Mouse (Mus musculus): ENCODE measurements at regions not wholly inside any gene's neighbourhood (a gene's known extent, or its start where the extent isn't known, plus 50 kb on each side); places are given as distances from the start of the nearest gene placed in this dataset.

- no peak overlapping the region for H3K9ac ChIP-seq (replicated peaks)
- 71% methylated on average over 13 of the region's 13 CpGs for WGBS
- ATAC-seq: no peak
Measured at GRCm38 (mm10) chr10:24395999-24396784, 172.9 kb downstream of the Moxd1 start.

GRCm38 (mm10) chr10:24397125-24397524, 173.8 kb downstream of the Moxd1 start:
- Histone ChIP-seq H3K9ac (replicated peaks) (no peak overlapping the region), H3K27me3 (no peaks in the 10 kb centered on the region), H3K36me3 (no peaks in the 10 kb centered on the region), H3K27ac (no peak overlapping the region), H3K4me2 (replicated peaks) (no peak overlapping the region), H3K9me3 (no peaks in the 10 kb centered on the region), H3K4me3 (replicated peaks) (no peak overlapping the region), H3K4me1 (replicated peaks) (no peaks in the 10 kb centered on the region)
- no peak for ATAC-seq
- WGBS: 93% methylated on average over 2 of the region's 2 CpGs

More at GRCm38 (mm10) chr10:24395999-24396784, 172.9 kb downstream of the Moxd1 start:
- Histone ChIP-seq H3K36me3 (no peaks in the 10 kb centered on the region), H3K9me3 (no peaks in the 10 kb centered on the region), H3K4me3 (replicated peaks) (no peak overlapping the region), H3K4me1 (replicated peaks) (no peaks in the 10 kb centered on the region), H3K4me2 (replicated peaks) (no peak overlapping the region), H3K27ac (no peak overlapping the region), H3K27me3 (no peaks in the 10 kb centered on the region)

- Histone ChIP-seq H3K9ac (replicated peaks) (no peak overlapping the region), H3K4me2 (replicated peaks) (no peak overlapping the region), H3K4me1 (replicated peaks) (peaks cover 14% of the 10 kb centered on the region; the same call in 1 of the 2 replicates), H3K9me3 (no peaks in the 10 kb centered on the region), H3K27me3 (no peaks in the 10 kb centered on the region), H3K27ac (no peak overlapping the region), H3K4me3 (replicated peaks) (no peak overlapping the region), H3K36me3 (no peaks in the 10 kb centered on the region)
- ATAC-seq: no peak
- WGBS: 52% methylated on average over 4 of the region's 4 CpGs
Measured at GRCm38 (mm10) chr10:24404851-24405250, 181.5 kb downstream of the Moxd1 start.

GRCm38 (mm10) chr10:24406953-24407352, 183.6 kb downstream of the Moxd1 start:
- Histone ChIP-seq H3K27me3 (no peaks in the 10 kb centered on the region), H3K4me3 (replicated peaks) (no peak overlapping the region), H3K9me3 (no peaks in the 10 kb centered on the region), H3K36me3 (no peaks in the 10 kb centered on the region), H3K9ac (replicated peaks) (no peak overlapping the region), H3K27ac (no peak overlapping the region), H3K4me1 (replicated peaks) (peaks cover 14% of the 10 kb centered on the region; the same call in 1 of the 2 replicates), H3K4me2 (replicated peaks) (no peak overlapping the region)
- ATAC-seq: 0 out of 2 replicates have a peak, but pooled peaks have one; percentile 51
- 32% methylated on average over 3 of the region's 3 CpGs for WGBS

GRCm38 (mm10) chr10:24407411-24408227, 184.3 kb downstream of the Moxd1 start:
- no peak overlapping the region for H3K4me2 ChIP-seq (replicated peaks)
- H3K27ac ChIP-seq: no peak overlapping the region; the same call in 1 of the 2 replicates
- no peaks in the 10 kb centered on the region for H3K9me3 ChIP-seq
- no peak overlapping the region for H3K9ac ChIP-seq (replicated peaks)
- H3K27me3 ChIP-seq: no peaks in the 10 kb centered on the region
- peaks cover 14% of the 10 kb centered on the region; the same call in 1 of the 2 replicates for H3K4me1 ChIP-seq (replicated peaks)
- 7% methylated on average over 6 of the region's 6 CpGs for WGBS
- no peaks in the 10 kb centered on the region for H3K36me3 ChIP-seq
- peak; percentile 89 for ATAC-seq
- no peak overlapping the region for H3K4me3 ChIP-seq (replicated peaks)

GRCm38 (mm10) chr10:24409976-24410375, 185.3 kb upstream of the Ccn2 start:
- no peaks in the 10 kb centered on the region for H3K9me3 ChIP-seq
- no peak for ATAC-seq
- WGBS: 60% methylated on average over 1 of the region's 1 CpGs
- peaks cover 14% of the 10 kb centered on the region; the same call in 1 of the 2 replicates for H3K4me1 ChIP-seq (replicated peaks)
- no peak overlapping the region for H3K4me3 ChIP-seq (replicated peaks)
- H3K27me3 ChIP-seq: no peaks in the 10 kb centered on the region
- no peaks in the 10 kb centered on the region for H3K36me3 ChIP-seq
- no peak overlapping the region for H3K27ac ChIP-seq
- no peak overlapping the region for H3K4me2 ChIP-seq (replicated peaks)
- H3K9ac ChIP-seq (replicated peaks): no peak overlapping the region

GRCm38 (mm10) chr10:24410885-24411284, 184.4 kb upstream of the Ccn2 start:
- ATAC-seq: no peak
- Histone ChIP-seq H3K9me3 (no peaks in the 10 kb centered on the region), H3K4me2 (replicated peaks) (no peak overlapping the region), H3K36me3 (no peaks in the 10 kb centered on the region), H3K4me3 (replicated peaks) (no peak overlapping the region), H3K27ac (no peak overlapping the region), H3K27me3 (no peaks in the 10 kb centered on the region), H3K9ac (replicated peaks) (no peak overlapping the region), H3K4me1 (replicated peaks) (peaks cover 14% of the 10 kb centered on the region; the same call in 1 of the 2 replicates)
- WGBS: 89% methylated on average over 4 of the region's 4 CpGs

GRCm38 (mm10) chr10:24422498-24423160, 172.6 kb upstream of the Ccn2 start:
- H3K4me1 ChIP-seq (replicated peaks): no peaks in the 10 kb centered on the region
- no peak overlapping the region for H3K27ac ChIP-seq
- H3K27me3 ChIP-seq: no peaks in the 10 kb centered on the region
- H3K36me3 ChIP-seq: no peaks in the 10 kb centered on the region
- H3K9ac ChIP-seq (replicated peaks): no peak overlapping the region
- WGBS: 84% methylated on average over 4 of the region's 4 CpGs
- H3K4me3 ChIP-seq (replicated peaks): no peak overlapping the region
- ATAC-seq: no peak
- H3K9me3 ChIP-seq: no peaks in the 10 kb centered on the region
- no peak overlapping the region for H3K4me2 ChIP-seq (replicated peaks)

- no peak overlapping the region for H3K4me3 ChIP-seq (replicated peaks)
- H3K36me3 ChIP-seq: no peaks in the 10 kb centered on the region
- peaks cover 4% of the 10 kb centered on the region; the same call in 1 of the 2 replicates for H3K9me3 ChIP-seq
- ATAC-seq: no peak
- H3K27me3 ChIP-seq: no peaks in the 10 kb centered on the region
- H3K4me2 ChIP-seq (replicated peaks): no peak overlapping the region
- H3K9ac ChIP-seq (replicated peaks): no peak overlapping the region
- no peak overlapping the region for H3K27ac ChIP-seq
- H3K4me1 ChIP-seq (replicated peaks): no peaks in the 10 kb centered on the region
Measured at GRCm38 (mm10) chr10:24433737-24434367, 161.4 kb upstream of the Ccn2 start.

GRCm38 (mm10) chr10:24437177-24437576, 158.1 kb upstream of the Ccn2 start:
- H3K4me1 ChIP-seq (replicated peaks): no peaks in the 10 kb centered on the region
- H3K9ac ChIP-seq (replicated peaks): no peak overlapping the region
- H3K9me3 ChIP-seq: no peaks in the 10 kb centered on the region
- H3K36me3 ChIP-seq: no peaks in the 10 kb centered on the region
- WGBS: 66% methylated on average over 2 of the region's 2 CpGs
- H3K27ac ChIP-seq: no peak overlapping the region
- no peak overlapping the region for H3K4me3 ChIP-seq (replicated peaks)
- H3K27me3 ChIP-seq: no peaks in the 10 kb centered on the region
- no peak for ATAC-seq
- H3K4me2 ChIP-seq (replicated peaks): no peak overlapping the region

GRCm38 (mm10) chr10:24444572-24444971, 150.7 kb upstream of the Ccn2 start:
- Histone ChIP-seq H3K4me3 (replicated peaks) (no peak overlapping the region), H3K27me3 (no peaks in the 10 kb centered on the region), H3K4me1 (replicated peaks) (no peaks in the 10 kb centered on the region), H3K4me2 (replicated peaks) (no peak overlapping the region), H3K9me3 (no peaks in the 10 kb centered on the region), H3K27ac (no peak overlapping the region), H3K36me3 (no peaks in the 10 kb centered on the region), H3K9ac (replicated peaks) (no peak overlapping the region)
- WGBS: 39% methylated on average over 1 of the region's 1 CpGs
- ATAC-seq: no peak
